8 mouse cellular contexts compared by ENCODE assay signal in the genomic region with DNA sequence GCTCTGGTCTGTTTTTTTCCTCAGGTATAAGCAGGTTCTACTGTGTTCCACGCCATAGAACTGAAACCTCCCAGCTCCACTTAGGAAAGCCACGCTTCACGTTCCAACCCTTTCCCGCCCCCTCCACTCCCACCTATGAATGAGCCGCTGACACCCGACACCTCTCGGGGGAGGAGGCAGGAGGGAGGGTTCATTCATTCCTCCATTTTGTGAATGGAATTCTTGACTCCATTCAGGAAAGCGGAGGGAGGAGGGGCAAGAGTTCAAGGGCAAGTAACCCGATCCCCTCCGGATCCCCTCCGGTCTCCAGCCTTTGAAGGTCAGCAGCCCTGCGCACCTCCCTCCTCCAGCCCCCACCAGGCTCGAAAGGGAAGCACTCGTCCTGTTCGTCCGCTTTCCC. TPM values are rescaled to one million over a fixed set of nuclear protein-coding genes. Genes with fewer than 3 reads are reported as not detected.
DNase-seq lines count a peak whose midpoint lies in the region; ATAC-seq and TF ChIP-seq lines count a peak whose summit lies in the region.

No protein-coding gene starts in this region.

- peaks cover 17% of the 10 kb centered on the region; the same call in 1 of the 2 replicates for H3K27me3 ChIP-seq in E14TG2a.4 (ENCODE audit: insufficient read depth, low read length)
- H3K27me3 ChIP-seq in intestine, postnatal 0 days (replicated peaks; ENCODE audit: control insufficient read depth, insufficient read depth, low read length) = no peaks in the 10 kb centered on the region
- 0 out of 2 replicates have a peak, but pooled peaks cover 10% of the 10 kb centered on the region for H3K27me3 ChIP-seq in liver, postnatal 0 days (ENCODE audit: insufficient read depth, low read length)

- H3K27ac ChIP-seq in intestine, postnatal 0 days (ENCODE audit: low read depth, low read length) = no peak overlapping the region
- H3K27ac ChIP-seq in liver, postnatal 0 days (ENCODE audit: low read depth) = no peak overlapping the region

- intact Hi-C loops in gastrocnemius, postnatal 14 days (cut with DNase I; ENCODE audit: low total_unique reads) = no loop called here

- peak; percentile 68 to 78 for DNase-seq in adrenal gland, postnatal 36 days
- DNase-seq in gastrocnemius, postnatal 14 days = peak; percentile 64
- peak; percentile 70 for DNase-seq in liver, postnatal 0 days
- peak; percentile 47 for DNase-seq in ovary, postnatal 14 days (ENCODE audit: low spot score)
- no peak for DNase-seq in layer of hippocampus, postnatal 10 days (ENCODE audit: low spot score in 2 of 2)

- H3K4me1 ChIP-seq in E14TG2a.4 (replicated peaks; ENCODE audit: low read depth, low read length) = peaks cover 92% of the 10 kb centered on the region
- peaks cover 5% of the 10 kb centered on the region; the same call in 1 of the 2 replicates for H3K4me1 ChIP-seq in intestine, postnatal 0 days (replicated peaks; ENCODE audit: control insufficient read depth, insufficient read depth, low read length)
- 0 out of 2 replicates have a peak, but pooled peaks cover 4% of the 10 kb centered on the region for H3K4me1 ChIP-seq in liver, postnatal 0 days (ENCODE audit: insufficient read depth)

- H3K9me3 ChIP-seq in E14TG2a.4 (ENCODE audit: low read length) = no peaks in the 10 kb centered on the region
- no peaks in the 10 kb centered on the region for H3K9me3 ChIP-seq in intestine, postnatal 0 days (ENCODE audit: control insufficient read depth)
- no peaks in the 10 kb centered on the region for H3K9me3 ChIP-seq in liver, postnatal 0 days (ENCODE audit: low read length)

- peaks cover 76% of the 10 kb centered on the region for H3K36me3 ChIP-seq in E14TG2a.4 (ENCODE audit: insufficient read depth, low read length)
- H3K36me3 ChIP-seq in intestine, postnatal 0 days (ENCODE audit: control insufficient read depth, insufficient read depth) = peaks cover 18% of the 10 kb centered on the region
- H3K36me3 ChIP-seq in liver, postnatal 0 days (replicated peaks; ENCODE audit: insufficient read depth, low read length) = peaks cover 14% of the 10 kb centered on the region

- TF ChIP-seq EP300 in liver, postnatal 0 days (IDR thresholded peaks at IDR 0.05; ENCODE audit: low read depth) = no peak

- TF ChIP-seq CTCF in E14TG2a.4 (conservative IDR thresholded peaks at IDR 0.05; ENCODE audit: low read length) = no peak
- no peak for TF ChIP-seq CTCF in intestine, postnatal 0 days (IDR thresholded peaks at IDR 0.05; ENCODE audit: low read depth)
- TF ChIP-seq CTCF in liver, postnatal 0 days (IDR thresholded peaks at IDR 0.05; ENCODE audit: low read depth) = no peak

- H3K9ac ChIP-seq in intestine, postnatal 0 days (ENCODE audit: low read depth, low read length) = peak overlapping the region; percentile 37; the same call in 1 of the 2 replicates
- H3K9ac ChIP-seq in liver, postnatal 0 days (replicated peaks) = no peak overlapping the region

- H3K4me2 ChIP-seq in intestine, postnatal 0 days (replicated peaks; ENCODE audit: low read depth) = peak overlapping the region; percentile 72
- H3K4me2 ChIP-seq in liver, postnatal 0 days (ENCODE audit: low read depth, low read length) = peak overlapping the region; percentile 67

- peak overlapping the region; percentile 45 for H3K4me3 ChIP-seq in E14TG2a.4 (replicated peaks; ENCODE audit: low read length)
- peak overlapping the region; percentile 39 for H3K4me3 ChIP-seq in intestine, postnatal 0 days (ENCODE audit: low read depth, low read length)
- peak overlapping the region; percentile 35; the same call in 1 of the 2 replicates for H3K4me3 ChIP-seq in liver, postnatal 0 days (ENCODE audit: low read depth, low read length)

- ATAC-seq in intestine, postnatal 0 days = peak; percentile 72
- peak; percentile 87 for ATAC-seq in liver, postnatal 0 days
- no peak for ATAC-seq in erythroid progenitor cell, adult 5-6 weeks (replicated peaks; ENCODE audit: low FRiP score, poor library complexity, severe bottlenecking)

- WGBS in intestine, postnatal 0 days = under 1% methylated on average over 16 of the region's 16 CpGs
- 3% methylated on average over 16 of the region's 16 CpGs for WGBS in liver, postnatal 0 days (ENCODE audit: insufficient replicate concordance)

RNA-seq across cellular contexts. Expression of gene Etv4, which starts 12.7 kb away (rescaled TPM):
- total RNA-seq in adrenal gland, postnatal 36 days (2021) = 1 to 10 TPM; 1.2 to 3.0 TPM
- 1 to 10 TPM; 4.1 to 4.9 TPM for total RNA-seq in gastrocnemius, postnatal 14 days (2021)
- 1.8 and 1.9 TPM in 2 replicates for polyA plus RNA-seq in intestine, postnatal 0 days (2015; fragmentation: Nextera tagmentation; extraction: Ambion mirVana)
- 0.15 and 0.39 TPM in 2 replicates for polyA plus RNA-seq in liver, postnatal 0 days (2015; fragmentation: Nextera tagmentation; extraction: Ambion mirVana)
- not detected in 2 replicates for total RNA-seq in erythroid progenitor cell, adult 5-6 weeks (2015; ENCODE audit: low replicate concordance)
- not detected in 2 replicates for total RNA-seq in erythroid progenitor cell, adult 5-6 weeks (2017; ENCODE audit: low replicate concordance)
- 10 to 100 TPM; 25.8 to 29.3 TPM for total RNA-seq in layer of hippocampus, postnatal 10 days (2021)

RNA-seq across cellular contexts. Expression of gene Dhx8, which starts 39.7 kb away (rescaled TPM):
- total RNA-seq in adrenal gland, postnatal 36 days (2021) = 10 to 100 TPM; 23.9 to 25.7 TPM
- total RNA-seq in gastrocnemius, postnatal 14 days (2021) = 10 to 100 TPM; 12.7 to 13.6 TPM
- 11.6 and 14.1 TPM in 2 replicates for polyA plus RNA-seq in intestine, postnatal 0 days (2015; fragmentation: Nextera tagmentation; extraction: Ambion mirVana)
- 10.2 and 12.9 TPM in 2 replicates for polyA plus RNA-seq in liver, postnatal 0 days (2015; fragmentation: Nextera tagmentation; extraction: Ambion mirVana)
- 14.7 and 19.8 TPM in 2 replicates for total RNA-seq in erythroid progenitor cell, adult 5-6 weeks (2015; ENCODE audit: low replicate concordance)
- total RNA-seq in erythroid progenitor cell, adult 5-6 weeks (2017; ENCODE audit: low replicate concordance) = 24.0 and 39.3 TPM in 2 replicates
- 10 to 100 TPM; 31.3 to 32.3 TPM for total RNA-seq in layer of hippocampus, postnatal 10 days (2021)

Comparison
In these comparisons a context has a peak if more than half of its experiments do, and no peak if none do; other contexts are left out.
1. DNase-seq: peak in adrenal gland, postnatal 36 days (2 of 2), gastrocnemius, postnatal 14 days (single experiment), liver, postnatal 0 days (single experiment) and ovary, postnatal 14 days (single experiment); none in layer of hippocampus, postnatal 10 days (0 of 2).
2. RNA of gene Etv4, which starts 12.7 kb away (total RNA-seq): 25.8 to 29.3 TPM in layer of hippocampus, postnatal 10 days; 4.1 to 4.9 TPM in gastrocnemius, postnatal 14 days, 1.2 to 3.0 TPM in adrenal gland, postnatal 36 days and not detected in erythroid progenitor cell, adult 5-6 weeks; every median in the first group is over 4 times any median in the second.
3. Peak in every context shown above with its lines, with median percentiles within 50 percentile points of each other: H3K4me3 ChIP-seq.